Mouse (Mus musculus): ENCODE measurements around the gene Fbxo11.
A peak's percentile ranks its signal among the peaks of the same experiment; 100 is the strongest.

DNA sequence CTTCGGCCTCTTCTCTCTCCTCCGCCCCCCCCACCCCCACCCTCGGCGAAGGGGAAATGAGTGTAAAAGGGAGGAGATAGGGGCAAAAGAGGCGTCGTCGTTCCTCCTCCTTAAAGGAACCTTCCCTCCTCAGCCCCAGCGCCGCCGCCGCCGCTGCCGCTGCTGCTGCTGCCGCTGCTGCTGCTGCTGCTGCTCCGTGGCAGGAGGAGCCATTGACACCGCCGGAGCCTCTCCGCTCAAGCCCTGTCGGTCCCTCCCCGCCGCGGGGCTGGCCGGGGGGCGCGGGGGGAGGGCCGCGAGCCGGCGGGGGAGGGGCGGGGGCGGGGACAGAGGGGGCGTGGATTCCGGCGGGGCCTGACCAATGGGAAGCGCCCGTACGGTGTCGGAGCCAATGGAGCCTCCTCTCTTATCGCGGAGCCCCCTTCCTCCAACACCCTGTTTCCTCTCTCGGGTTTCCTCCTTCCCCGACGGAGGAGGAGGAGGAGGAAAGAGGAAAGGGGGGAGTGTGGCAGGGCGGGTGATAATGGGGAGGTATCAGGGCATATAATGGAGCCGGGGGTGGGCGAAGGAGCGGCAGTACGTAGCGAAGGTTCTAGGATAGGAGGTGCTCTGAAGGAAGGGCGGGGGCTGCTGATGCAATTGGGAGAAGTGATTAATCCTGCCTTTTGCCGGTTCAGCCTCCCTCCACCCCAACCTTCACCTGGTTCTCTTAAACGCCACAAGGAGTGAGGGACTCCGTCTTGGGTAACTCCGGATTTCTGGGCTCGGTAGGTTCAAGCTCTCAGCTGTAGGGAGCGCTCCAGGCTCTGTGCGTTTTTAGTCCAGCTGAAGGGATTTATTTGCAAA lies 933 bp upstream of the Fbxo11 start:
- peak; percentile 90 for TF ChIP-seq GATA1 (IDR thresholded peaks at IDR 0.05; ENCODE audit: borderline replicate concordance, low read length)
- 0 out of 2 replicates have a peak, but pooled peaks have one; percentile 30 for TF ChIP-seq FLI1 (IDR thresholded peaks at IDR 0.05; ENCODE audit: low read length)
